ENCODE assay signal across 18 mouse cellular contexts in the genomic region with DNA sequence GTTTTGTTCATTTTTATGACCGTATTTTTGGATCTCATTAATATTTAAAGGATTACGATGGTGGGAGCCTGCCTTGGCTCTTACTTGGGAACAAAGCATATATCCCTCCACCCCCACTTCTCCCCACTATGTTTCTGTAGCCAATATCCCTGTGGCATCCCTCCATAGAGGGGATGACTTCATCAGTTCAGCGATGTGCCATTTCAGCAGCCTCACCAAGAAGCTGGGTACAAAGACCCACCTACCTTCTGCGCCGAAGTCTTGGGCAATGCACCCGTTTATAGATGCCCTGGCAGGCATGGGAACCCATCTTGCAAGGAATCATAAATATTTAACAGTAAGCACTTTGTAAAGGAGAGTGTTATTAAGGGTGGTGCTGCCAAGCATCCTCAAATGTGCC.
"Had no signal": no experiment of that assay in that cellular context is flagged by ENCODE, and none has a peak within 500 bp of the region (broad histone marks: within the 10 kb centered on the region; RNA-seq: fewer than 3 reads in every experiment).

No protein-coding gene starts in this region.

- DNase-seq: lung, adult 18-20 months; lung, embryonic 14.5 days; lung, postnatal 10 days; lung, postnatal 4 days; retina, postnatal 1 day; right cerebral cortex, adult 18-20 months; right cerebral cortex, postnatal 4 days; spleen, adult 18-20 months; thymus, adult 2 months; thymus, postnatal 25 days; thymus, postnatal 4 days had no signal

- H3K36me3 ChIP-seq: midbrain, embryonic 10.5 days; midbrain, embryonic 13.5 days; neural tube, embryonic 13.5 days; neural tube, embryonic 15.5 days had no signal

- H3K9me3 ChIP-seq: midbrain, embryonic 10.5 days; midbrain, embryonic 13.5 days; neural tube, embryonic 13.5 days; neural tube, embryonic 15.5 days had no signal

- H3K27me3 ChIP-seq: midbrain, embryonic 13.5 days; neural tube, embryonic 13.5 days; neural tube, embryonic 15.5 days had no signal

- H3K4me3 ChIP-seq: midbrain, embryonic 10.5 days; midbrain, embryonic 13.5 days; myocyte; neural tube, embryonic 13.5 days; neural tube, embryonic 15.5 days had no signal

- ATAC-seq: midbrain, embryonic 13.5 days; midbrain, embryonic 16.5 days had no signal

- H3K4me2 ChIP-seq: lung, embryonic 14.5 days; midbrain, embryonic 13.5 days; neural tube, embryonic 13.5 days; neural tube, embryonic 15.5 days had no signal

- H3K27ac ChIP-seq: liver, embryonic 14.5 days; midbrain, embryonic 10.5 days; midbrain, embryonic 13.5 days; neural tube, embryonic 13.5 days; neural tube, embryonic 15.5 days had no signal

- H3K9ac ChIP-seq: liver, embryonic 14.5 days; lung, embryonic 14.5 days; midbrain, embryonic 13.5 days; neural tube, embryonic 13.5 days; neural tube, embryonic 15.5 days had no signal
